Mouse (Mus musculus): Measurements from ENCODE around the gene Gstp1. TPM values are rescaled to one million over a fixed set of nuclear protein-coding genes. Genes with fewer than 3 reads are reported as not detected.

The Gstp1 gene
- 64.6 and 210 TPM in 2 replicates for polyA plus RNA-seq (2012; ENCODE audit: low replicate concordance)

DNA sequence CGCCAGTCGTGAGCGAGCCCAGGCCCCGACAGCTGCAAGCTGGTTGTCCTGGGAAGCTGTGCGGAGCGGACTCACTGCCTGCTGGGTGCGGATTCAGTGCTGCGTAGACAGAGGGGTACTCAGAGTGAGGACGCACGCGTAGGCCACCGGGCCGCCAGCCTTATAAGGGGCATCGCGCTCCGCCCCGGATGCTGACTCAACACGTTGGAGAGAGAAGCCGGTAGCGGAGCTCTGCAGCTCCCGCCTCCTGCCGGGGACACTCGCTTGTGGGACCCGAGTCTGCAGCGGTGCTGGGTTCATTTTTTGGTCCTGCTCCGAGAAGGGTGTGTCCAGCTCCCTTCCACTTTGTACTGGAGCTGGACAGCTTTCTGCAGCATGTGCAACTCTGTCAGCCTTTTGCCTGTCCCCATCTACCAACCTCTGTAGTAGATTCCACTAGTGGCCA is at the start of gene Gstp1:
Gene Gstp1 (minus strand): TSS at position 198 of the 445 bp plus-strand sequence.

DNA sequence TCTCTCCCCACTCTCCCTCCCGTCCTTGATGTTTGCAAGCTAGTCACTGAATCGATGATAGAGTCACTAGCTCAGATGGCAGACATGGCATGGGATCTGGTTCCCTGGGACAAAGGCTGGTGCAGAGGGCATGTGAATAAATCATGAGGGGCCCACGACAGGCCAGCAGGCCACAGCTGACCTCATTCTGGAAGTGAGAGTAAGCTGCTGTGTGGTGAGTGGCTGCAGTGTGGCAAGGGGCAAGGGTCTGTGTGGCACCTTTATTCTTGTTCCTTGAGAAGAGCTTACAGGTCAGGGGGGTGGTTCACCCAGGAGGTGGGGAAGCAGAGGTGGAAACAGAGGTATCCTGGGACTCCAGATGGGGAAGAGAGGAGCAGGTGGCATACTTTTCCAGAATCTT is 43.6 kb upstream of the Gstp1 start, which contains the start of gene Cabp2:
Gene Cabp2 (plus strand): TSS at position 185 of the 400 bp plus-strand sequence.

DNA sequence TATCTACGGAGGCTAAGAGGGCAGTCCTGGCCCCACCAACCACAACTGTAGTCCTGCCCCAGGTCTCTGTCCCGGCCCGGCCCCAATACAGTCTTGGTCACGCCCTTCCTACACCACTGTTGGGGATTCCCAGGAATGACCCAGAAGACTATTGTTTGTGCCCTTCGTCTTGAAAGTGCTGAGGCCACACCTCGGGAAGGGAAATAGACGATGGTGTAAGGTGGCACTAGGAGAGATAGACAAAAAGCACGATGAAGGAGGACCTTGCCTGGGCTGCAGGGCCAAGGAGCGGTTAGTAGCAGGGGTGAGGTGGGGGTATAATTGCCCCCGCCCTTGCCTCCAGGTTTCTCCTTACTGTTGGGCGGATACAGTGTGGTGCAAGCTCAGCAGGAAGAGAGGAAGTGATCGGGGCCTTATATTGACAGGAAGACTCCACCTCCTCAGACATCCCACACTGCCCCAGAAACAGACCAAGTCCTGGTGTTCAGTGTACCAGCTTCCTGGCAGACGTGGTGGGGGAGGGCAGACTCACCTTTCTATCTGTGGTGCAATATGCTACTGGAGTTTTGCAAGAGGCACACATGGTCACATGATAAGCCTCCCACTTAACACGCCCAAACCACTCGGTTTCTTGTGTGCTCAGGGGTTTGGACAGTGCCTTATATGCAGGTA is 21.4 kb upstream of the Gstp1 start, which contains the start of gene Gstp3:
Gene Gstp3 (minus strand): TSS at position 501 of the 672 bp plus-strand sequence.

DNA sequence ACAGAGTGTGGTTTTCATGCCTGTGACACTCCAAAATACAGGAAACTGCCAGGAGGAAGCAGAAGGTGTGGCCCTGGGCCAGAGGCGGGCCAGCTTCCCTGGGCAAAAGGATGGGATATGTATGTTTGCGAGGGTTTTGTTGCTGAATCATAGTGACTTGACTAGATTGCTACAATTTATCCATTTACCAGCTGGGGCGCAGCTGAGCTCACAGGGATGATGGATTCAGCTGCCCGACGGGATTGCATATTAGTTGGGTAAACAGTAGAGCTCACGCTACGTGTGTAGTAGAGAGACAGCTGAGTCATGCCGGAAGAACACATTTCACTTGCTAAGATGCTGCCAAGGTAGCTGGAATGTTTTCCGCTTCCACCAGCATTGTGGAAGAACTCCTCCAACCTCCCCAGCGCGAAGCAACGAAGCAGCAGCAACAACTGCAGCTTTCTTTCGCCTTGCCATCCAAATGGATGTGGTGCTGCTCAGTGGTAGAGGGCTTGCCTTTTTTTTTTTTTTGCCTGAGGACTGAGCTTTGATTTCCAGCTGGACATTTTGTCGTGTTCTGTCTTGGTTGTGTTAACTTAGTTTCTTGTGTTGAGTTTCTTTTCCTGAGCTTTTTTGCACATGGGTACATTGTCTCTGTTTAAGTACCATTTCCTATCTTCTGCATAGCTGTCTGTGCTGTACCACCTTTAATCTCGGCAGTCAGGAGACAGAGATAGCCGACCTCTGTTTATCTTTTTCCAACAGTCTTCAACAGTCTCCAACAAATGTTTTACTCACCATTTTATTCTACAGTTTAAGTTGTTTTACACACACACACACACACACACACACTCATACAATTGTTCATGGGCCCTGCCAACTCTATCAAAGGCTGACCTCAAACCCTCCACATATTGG is 8.4 kb upstream of the Gstp1 start, which contains the start of gene Gstp2:
Gene Gstp2 (minus strand): TSS at position 58 of the 900 bp plus-strand sequence.

DNA sequence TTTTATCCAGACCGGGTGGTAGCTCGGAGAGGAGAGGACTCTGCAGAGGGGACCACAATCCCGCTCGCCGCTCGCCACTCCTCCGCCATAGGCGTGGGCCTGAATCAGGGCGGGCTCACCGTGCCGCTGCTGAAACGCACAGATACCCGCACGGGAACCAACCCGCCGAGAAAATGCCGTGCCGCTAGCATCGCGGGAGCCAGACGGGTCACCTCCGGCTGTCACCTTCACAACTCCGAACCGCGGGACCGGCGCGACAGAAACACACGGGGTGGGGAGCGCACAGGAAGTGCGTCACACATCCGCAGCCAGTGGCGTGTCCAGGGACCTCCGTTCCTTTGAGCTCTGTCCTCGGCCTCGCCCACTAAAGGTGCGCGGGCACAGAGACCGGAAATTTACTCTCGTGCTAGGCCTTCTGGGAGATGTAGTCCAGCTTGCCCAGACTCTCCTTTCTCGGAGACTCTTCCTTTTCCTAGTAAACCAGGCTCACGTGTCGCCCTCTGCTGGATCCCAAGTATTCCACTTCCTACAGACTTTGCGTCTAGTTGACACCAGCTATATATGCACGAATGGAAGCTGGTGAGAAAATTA is 25.3 kb downstream of the Gstp1 start, which contains the start of gene Ndufv1:
Gene Ndufv1 (minus strand): TSS at position 375 of the 591 bp plus-strand sequence.

DNA sequence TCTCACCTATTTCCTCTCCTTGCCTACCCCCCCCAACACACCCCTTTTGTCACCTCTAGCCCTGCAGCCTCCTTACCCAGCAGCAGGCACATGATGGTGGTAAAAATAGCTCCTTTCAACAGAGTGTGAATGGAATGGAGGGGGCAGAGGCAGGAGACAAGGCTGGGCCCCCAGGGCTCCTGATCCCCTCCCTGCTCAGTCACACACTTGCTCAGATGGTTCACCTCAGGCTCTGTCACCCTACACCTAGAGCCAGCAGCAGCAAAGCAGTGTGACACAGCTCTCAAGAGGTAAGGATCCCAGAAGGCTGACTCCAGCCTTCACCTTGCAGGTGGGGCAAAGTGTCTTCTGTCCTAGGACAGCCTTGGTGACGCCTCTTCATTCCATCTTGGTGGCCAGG is 34.7 kb downstream of the Gstp1 start, which contains the start of gene Doc2g:
Gene Doc2g (plus strand): TSS at position 202 of the 400 bp plus-strand sequence.

DNA sequence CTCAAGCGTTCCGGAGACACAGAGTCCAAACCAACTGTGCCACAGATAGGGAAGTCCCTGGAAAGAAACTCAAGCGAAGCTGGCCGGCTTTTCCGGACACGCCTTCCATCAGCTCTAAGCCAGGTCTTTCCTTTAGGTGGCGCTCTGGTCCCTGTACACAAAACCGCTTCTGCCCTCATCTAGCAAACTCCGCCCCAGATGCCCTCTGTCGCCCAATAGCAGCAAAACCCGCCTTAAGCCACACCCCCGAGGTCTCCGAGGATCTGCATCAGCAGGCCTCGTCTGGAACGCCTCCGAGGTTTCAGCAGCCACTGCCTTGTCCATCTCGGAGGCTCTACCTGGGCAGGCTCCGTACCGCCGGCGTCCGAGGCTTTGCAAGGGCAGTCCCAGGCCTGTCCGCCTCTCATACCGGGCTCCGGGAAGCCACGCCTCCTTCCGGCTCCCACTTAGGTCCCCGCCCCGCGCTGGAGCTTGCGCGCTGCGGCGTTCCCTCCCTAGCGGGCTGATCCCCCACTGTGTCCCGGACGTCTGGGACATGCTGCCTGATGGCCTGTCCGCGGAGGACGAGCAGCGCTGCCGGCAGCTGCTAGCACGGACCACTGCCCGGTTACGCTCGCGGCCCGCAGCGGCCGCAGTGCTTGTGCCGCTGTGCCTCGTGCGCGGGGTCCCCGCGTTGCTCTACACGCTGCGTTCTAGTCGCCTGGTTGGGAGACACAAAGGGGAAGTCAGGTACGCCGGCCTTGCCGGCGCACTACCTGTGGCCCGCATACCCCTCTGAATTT is 37.5 kb downstream of the Gstp1 start, which contains the start of the genes Nudt8 and Gm49405:
Gene Nudt8 (plus strand): TSS at position 462 of the 782 bp plus-strand sequence.
Gene Gm49405 (plus strand): TSS at position 508 of the 782 bp plus-strand sequence.

DNA sequence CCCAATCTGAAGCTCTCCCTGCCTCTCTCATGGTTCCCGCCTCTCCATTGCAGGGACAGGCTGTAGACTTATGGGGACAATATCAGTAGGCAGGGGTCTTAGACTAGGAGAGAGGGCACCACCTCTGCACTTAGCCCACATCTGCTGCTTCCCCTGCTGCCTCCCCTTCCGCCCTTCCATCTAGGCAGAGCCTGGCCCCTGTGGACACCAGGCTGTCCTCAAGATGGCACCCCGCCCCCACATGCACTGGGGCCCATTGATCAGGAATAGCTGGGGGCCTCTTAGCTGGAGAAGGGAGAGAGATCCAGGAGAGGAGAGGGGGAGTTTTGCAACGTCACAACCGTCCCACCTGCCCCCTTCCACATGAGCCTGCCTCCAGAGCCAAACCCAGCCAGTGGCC is 45.4 kb downstream of the Gstp1 start, which contains the start of gene Tbx10:
Gene Tbx10 (plus strand): TSS at position 337 of the 400 bp plus-strand sequence.

DNA sequence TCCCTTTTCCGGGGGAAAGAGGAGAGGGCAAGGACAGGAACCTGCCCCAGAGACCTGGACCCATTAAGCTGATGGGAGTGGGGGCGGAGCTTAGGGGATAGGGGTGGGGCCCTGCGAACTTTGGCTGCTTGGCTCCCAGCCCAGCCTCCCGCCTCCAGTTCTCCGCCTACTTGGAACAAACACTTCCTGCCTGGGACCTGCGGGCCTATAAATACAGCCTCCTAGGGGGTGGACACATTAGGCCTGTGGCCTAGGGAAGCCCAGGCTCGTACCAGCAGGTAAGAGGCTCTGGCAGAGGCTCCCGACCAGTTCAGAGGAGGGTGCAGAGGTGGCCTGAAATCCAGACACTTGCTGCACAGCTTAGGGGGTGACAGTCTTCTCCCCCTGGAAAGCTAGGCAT is 51.5 kb downstream of the Gstp1 start, which contains the start of gene Acy3:
Gene Acy3 (plus strand): TSS at position 237 of the 400 bp plus-strand sequence.

Other genes with a start within 250 kb of the Gstp1 start
- gene Chka, start 186.2 kb downstream of the Gstp1 start, polyA plus RNA-seq (2012; ENCODE audit: low replicate concordance) = 10.5 and 28.9 TPM in 2 replicates
- gene Tcirg1, start 130.9 kb downstream of the Gstp1 start, polyA plus RNA-seq (2012; ENCODE audit: low replicate concordance) = 168 and 319 TPM in 2 replicates
- 14.4 and 178 TPM in 2 replicates for gene Ndufs8, start 125.2 kb downstream of the Gstp1 start, polyA plus RNA-seq (2012; ENCODE audit: low replicate concordance)
- gene Aldh3b1, start 108.2 kb downstream of the Gstp1 start, polyA plus RNA-seq (2012; ENCODE audit: low replicate concordance) = 12.9 and 17.0 TPM in 2 replicates
- gene Unc93b1, start 102.8 kb downstream of the Gstp1 start, polyA plus RNA-seq (2012; ENCODE audit: low replicate concordance) = 560 and 780 TPM in 2 replicates
- gene Aldh3b3, start 79.3 kb downstream of the Gstp1 start, polyA plus RNA-seq (2012; ENCODE audit: low replicate concordance) = 0.03 TPM in 1 of 2 replicates, not detected in the other
- 0.14 and 1.1 TPM in 2 replicates for gene Aldh3b2, start 65.7 kb downstream of the Gstp1 start, polyA plus RNA-seq (2012; ENCODE audit: low replicate concordance)
- 0.24 and 2.2 TPM in 2 replicates for gene Acy3, start 51.4 kb downstream of the Gstp1 start, polyA plus RNA-seq (2012; ENCODE audit: low replicate concordance)
- not detected in 2 replicates for gene Tbx10, start 45.2 kb downstream of the Gstp1 start, polyA plus RNA-seq (2012; ENCODE audit: low replicate concordance)
- 15.0 and 27.5 TPM in 2 replicates for gene Nudt8, start 37.4 kb downstream of the Gstp1 start, polyA plus RNA-seq (2012; ENCODE audit: low replicate concordance)
- 6.1 and 8.0 TPM in 2 replicates for gene Gm49405, start 37.4 kb downstream of the Gstp1 start, polyA plus RNA-seq (2012; ENCODE audit: low replicate concordance)
- gene Doc2g, start 34.7 kb downstream of the Gstp1 start, polyA plus RNA-seq (2012; ENCODE audit: low replicate concordance) = 8.9 and 23.7 TPM in 2 replicates
- gene Ndufv1, start 25.2 kb downstream of the Gstp1 start, polyA plus RNA-seq (2012; ENCODE audit: low replicate concordance) = 57.0 and 132 TPM in 2 replicates
- 0.47 and 0.56 TPM in 2 replicates for gene Gstp2, start 8.0 kb upstream of the Gstp1 start, polyA plus RNA-seq (2012; ENCODE audit: low replicate concordance)
- 8.4 and 10.8 TPM in 2 replicates for gene Gstp3, start 21.6 kb upstream of the Gstp1 start, polyA plus RNA-seq (2012; ENCODE audit: low replicate concordance)
- gene Cabp2, start 43.6 kb upstream of the Gstp1 start, polyA plus RNA-seq (2012; ENCODE audit: low replicate concordance) = not detected in 2 replicates
- gene Cdk2ap2, start 59.2 kb upstream of the Gstp1 start, polyA plus RNA-seq (2012; ENCODE audit: low replicate concordance) = 251 and 401 TPM in 2 replicates
- 226 and 266 TPM in 2 replicates for gene Pitpnm1, start 62.0 kb upstream of the Gstp1 start, polyA plus RNA-seq (2012; ENCODE audit: low replicate concordance)
- gene Aip, start 87.9 kb upstream of the Gstp1 start, polyA plus RNA-seq (2012; ENCODE audit: low replicate concordance) = 166 and 283 TPM in 2 replicates
- 0.06 TPM in 1 of 2 replicates, not detected in the other for gene Gpr152, start 101.8 kb upstream of the Gstp1 start, polyA plus RNA-seq (2012; ENCODE audit: low replicate concordance)
- 2.9 and 3.2 TPM in 2 replicates for gene Cabp4, start 106.0 kb upstream of the Gstp1 start, polyA plus RNA-seq (2012; ENCODE audit: low replicate concordance)
- 197 and 258 TPM in 2 replicates for gene Coro1b, start 110.6 kb upstream of the Gstp1 start, polyA plus RNA-seq (2012; ENCODE audit: low replicate concordance)
- 1,796 and 2,730 TPM in 2 replicates for gene Ptprcap, start 115.6 kb upstream of the Gstp1 start, polyA plus RNA-seq (2012; ENCODE audit: low replicate concordance)
- 46.3 and 105 TPM in 2 replicates for gene Rps6kb2, start 125.4 kb upstream of the Gstp1 start, polyA plus RNA-seq (2012; ENCODE audit: low replicate concordance)
- gene Carns1, start 137.5 kb upstream of the Gstp1 start, polyA plus RNA-seq (2012; ENCODE audit: low replicate concordance) = 40.4 and 54.0 TPM in 2 replicates
- 638 and 694 TPM in 2 replicates for gene Tbc1d10c, start 153.3 kb upstream of the Gstp1 start, polyA plus RNA-seq (2012; ENCODE audit: low replicate concordance)
- 456 and 607 TPM in 2 replicates for gene Ppp1ca, start 154.1 kb upstream of the Gstp1 start, polyA plus RNA-seq (2012; ENCODE audit: low replicate concordance)
- 45.2 and 49.9 TPM in 2 replicates for gene Rad9a, start 163.7 kb upstream of the Gstp1 start, polyA plus RNA-seq (2012; ENCODE audit: low replicate concordance)
- 130 and 210 TPM in 2 replicates for gene Clcf1, start 176.3 kb upstream of the Gstp1 start, polyA plus RNA-seq (2012; ENCODE audit: low replicate concordance)
- 0.75 and 163 TPM in 2 replicates for gene AC109138.7, start 176.4 kb upstream of the Gstp1 start, polyA plus RNA-seq (2012; ENCODE audit: low replicate concordance)
- 157 and 158 TPM in 2 replicates for gene Pold4, start 193.9 kb upstream of the Gstp1 start, polyA plus RNA-seq (2012; ENCODE audit: low replicate concordance)
- gene Ssh3, start 231.2 kb upstream of the Gstp1 start, polyA plus RNA-seq (2012; ENCODE audit: low replicate concordance) = 27.8 and 60.7 TPM in 2 replicates
- gene Ankrd13d, start 245.2 kb upstream of the Gstp1 start, polyA plus RNA-seq (2012; ENCODE audit: low replicate concordance) = 25.1 and 46.7 TPM in 2 replicates

All from hematopoietic multipotent progenitor cell, adult 10-12 weeks (in vitro differentiated cells).